Mouse (Mus musculus): ENCODE data around the gene Cdkl3.

Gene Cdkl3

GRCm38 (mm10) chr11:52122045-52122444, 118.0 kb downstream of the Cdkl3 start:
- no peak for DNase-seq (ENCODE audit: low spot score in 2 of 2)

DNA sequence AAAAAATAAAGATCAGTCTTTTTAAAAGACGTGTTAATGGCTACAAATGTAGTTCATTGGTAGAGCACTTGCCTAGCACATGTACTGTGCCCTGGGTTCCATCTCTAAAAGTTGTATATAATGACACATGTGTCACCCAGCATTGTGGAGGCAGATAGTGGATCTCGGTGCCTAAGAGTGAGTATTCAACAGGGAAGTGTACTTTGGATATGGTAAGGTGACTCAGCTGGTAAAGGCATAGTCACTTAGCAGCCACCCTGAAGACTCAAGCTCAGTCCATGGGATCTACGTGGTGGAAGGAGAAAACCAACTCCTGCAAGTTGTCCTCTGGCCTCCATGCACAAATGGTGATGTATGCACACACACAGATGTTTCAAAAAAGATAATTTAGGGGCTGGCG, 120.4 kb downstream of the Cdkl3 start:
- DNase-seq (ENCODE audit: low spot score in 2 of 2), result no peak

GRCm38 (mm10) chr11:52127169-52127568, 123.1 kb downstream of the Cdkl3 start:
- no peak for DNase-seq (ENCODE audit: low spot score in 2 of 2)

DNA sequence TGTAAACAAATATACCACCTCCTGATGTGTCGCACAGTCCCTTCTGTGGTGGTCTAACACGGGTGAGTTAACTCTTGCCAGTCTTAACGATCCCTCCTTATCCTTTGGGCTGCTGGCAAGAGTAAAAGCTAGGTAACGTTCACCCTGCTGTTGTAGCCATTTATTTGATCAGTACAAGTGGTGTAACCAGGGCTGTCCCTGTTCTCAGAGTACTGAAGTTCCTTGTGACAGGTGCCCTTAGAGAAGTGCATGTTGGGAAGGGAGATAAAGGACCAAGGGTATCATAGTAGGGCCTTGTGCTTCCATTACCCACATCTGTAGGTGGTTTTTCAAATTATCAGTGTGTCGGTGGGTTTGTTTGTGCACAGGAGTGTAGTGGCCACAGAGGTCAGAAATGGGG, 123.7 kb downstream of the Cdkl3 start:
- no peak for DNase-seq (ENCODE audit: low spot score in 2 of 2)

DNA sequence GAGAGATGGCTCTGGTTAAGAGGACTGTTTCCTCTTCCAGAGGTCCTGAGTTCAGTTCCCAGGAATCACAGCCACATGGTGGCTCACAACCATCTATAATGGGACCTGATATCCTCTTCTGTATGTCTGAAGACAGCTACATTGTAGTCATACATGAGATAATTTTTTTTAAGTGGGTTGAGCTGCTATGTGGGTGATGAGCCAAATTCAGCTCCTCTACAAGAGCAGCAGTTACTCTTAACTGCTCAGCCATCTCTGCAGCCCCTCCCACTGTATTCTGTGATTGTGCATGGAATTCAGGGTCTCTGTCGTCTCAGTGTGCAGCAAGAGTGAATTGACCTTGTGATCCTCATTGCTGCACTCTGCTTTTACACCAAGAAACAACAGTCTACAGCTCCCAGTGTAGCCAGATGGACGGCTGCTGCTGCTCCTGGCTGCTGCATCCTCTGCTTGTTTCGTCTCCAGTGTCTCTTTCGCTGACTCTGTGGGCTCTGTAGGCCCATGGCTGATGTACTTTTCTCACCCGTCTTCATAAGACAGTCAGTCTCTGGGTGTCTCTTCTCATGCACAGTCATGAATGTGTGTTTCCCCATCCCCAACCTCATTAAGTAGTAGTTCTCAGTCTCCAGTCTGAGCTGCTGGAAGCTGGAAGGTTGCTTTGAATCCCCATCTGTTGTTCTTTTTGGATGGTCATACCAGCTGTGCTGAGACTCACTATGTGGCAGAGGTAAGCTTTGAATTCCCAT, 124.5 kb downstream of the Cdkl3 start:
- no peak for DNase-seq (ENCODE audit: low spot score in 2 of 2)

DNA sequence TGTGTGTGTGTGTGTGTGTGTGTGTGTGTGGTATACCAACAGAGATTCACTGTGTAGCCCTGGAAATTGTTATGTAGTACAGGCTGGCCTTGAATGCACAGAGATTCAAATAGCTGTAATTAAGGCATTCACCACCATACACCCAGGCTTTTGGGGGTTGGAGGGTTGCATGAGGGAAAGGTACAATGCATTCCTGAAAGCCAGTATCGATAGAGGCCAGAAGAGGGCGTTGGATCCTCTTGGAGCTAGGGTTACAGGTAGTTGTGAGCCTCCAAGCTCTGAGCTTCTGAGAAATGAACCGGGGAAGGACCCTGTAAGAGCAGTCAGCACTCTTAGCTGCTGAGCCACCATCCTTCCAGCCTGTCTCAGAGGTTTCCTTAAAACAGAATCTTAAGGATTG, 125.2 kb downstream of the Cdkl3 start:
- no peak for DNase-seq (ENCODE audit: low spot score in 2 of 2)

- no peak for DNase-seq (ENCODE audit: low spot score in 2 of 2)
Measured at GRCm38 (mm10) chr11:52129621-52130450, 125.8 kb downstream of the Cdkl3 start.

DNA sequence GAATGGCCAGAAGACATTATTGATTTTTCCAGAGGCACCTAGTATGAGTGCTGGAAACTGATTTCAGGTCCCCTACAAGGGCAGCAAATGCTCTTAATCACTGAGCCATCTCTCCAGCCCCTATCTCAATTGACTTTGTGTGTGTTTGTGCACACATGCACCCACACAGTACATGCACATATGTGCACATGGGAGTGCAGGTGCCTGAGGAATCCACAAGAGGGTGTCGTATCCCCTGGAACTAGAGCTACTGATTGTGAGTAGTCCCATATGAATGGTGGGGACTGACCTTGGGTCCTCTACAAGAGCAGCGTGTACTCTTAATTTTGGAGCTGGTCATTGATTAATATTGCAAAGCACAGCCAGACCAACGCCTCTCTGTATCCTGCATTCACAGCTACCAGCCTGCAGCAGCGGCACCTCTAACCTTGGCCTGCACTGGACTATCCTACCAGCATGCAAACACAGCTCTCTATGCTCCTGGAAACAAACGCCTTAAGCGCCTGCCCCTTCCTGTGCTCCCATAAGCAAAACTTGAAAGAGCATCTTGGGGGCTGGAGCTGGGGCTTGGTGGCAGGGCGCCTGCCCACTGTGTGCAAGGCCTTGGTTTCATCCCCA, 126.5 kb downstream of the Cdkl3 start:
- DNase-seq (ENCODE audit: low spot score in 2 of 2), result no peak

All from urinary bladder, postnatal 4 days (tissue).